Mouse (Mus musculus) cerebellum, adult 9-11 months (tissue): ENCODE measurements around the gene Bloc1s4.
A peak's percentile ranks its signal among the peaks of the same experiment; 100 is the strongest.

ENCODE experiments used
- DNase-seq: peaks from one replicate; pipeline ENCODE4 v3.0.0; 2022

Gene Bloc1s4

GRCm38 (mm10) chr5:36748536-36749061, at the start of gene Bloc1s4:
Gene Bloc1s4, minus strand, starts transcription at chr5:36748650.
- DNase-seq, result peak; percentile 91

GRCm38 (mm10) chr5:36797291-36797690, 48.8 kb upstream of the Bloc1s4 start:
- no peak for DNase-seq

- peak; percentile 95 for DNase-seq
Observed at GRCm38 (mm10) chr5:36796296-36797014, 48.0 kb upstream of the Bloc1s4 start, which contains the start of gene Mrfap1. Gene Mrfap1, minus strand, starts transcription at chr5:36796772.

- DNase-seq, result peak; percentile 81
Observed at GRCm38 (mm10) chr5:36795647-36796295, 47.3 kb upstream of the Bloc1s4 start.

GRCm38 (mm10) chr5:36791861-36792260, 43.4 kb upstream of the Bloc1s4 start:
- DNase-seq, result no peak

GRCm38 (mm10) chr5:36786052-36786451, 37.6 kb upstream of the Bloc1s4 start:
- DNase-seq, result no peak

GRCm38 (mm10) chr5:36779512-36779911, 31.1 kb upstream of the Bloc1s4 start:
- no peak for DNase-seq

- DNase-seq, result no peak
Observed at GRCm38 (mm10) chr5:36778901-36779300, 30.5 kb upstream of the Bloc1s4 start.

GRCm38 (mm10) chr5:36777186-36777585, 28.7 kb upstream of the Bloc1s4 start:
- DNase-seq, result no peak

GRCm38 (mm10) chr5:36776021-36776575, 27.6 kb upstream of the Bloc1s4 start:
- no peak for DNase-seq

GRCm38 (mm10) chr5:36775317-36775716, 26.9 kb upstream of the Bloc1s4 start:
- no peak for DNase-seq

- DNase-seq, result no peak
Observed at GRCm38 (mm10) chr5:36772586-36772985, 24.1 kb upstream of the Bloc1s4 start.

- DNase-seq, result no peak
Observed at GRCm38 (mm10) chr5:36769603-36770002, 21.2 kb upstream of the Bloc1s4 start.

GRCm38 (mm10) chr5:36766958-36767703, 18.7 kb upstream of the Bloc1s4 start:
- peak; percentile 68 for DNase-seq

- DNase-seq, result no peak
Observed at GRCm38 (mm10) chr5:36759848-36760247, 11.4 kb upstream of the Bloc1s4 start.

GRCm38 (mm10) chr5:36757033-36757432, 8.6 kb upstream of the Bloc1s4 start:
- no peak for DNase-seq

GRCm38 (mm10) chr5:36750119-36751078, 1.9 kb upstream of the Bloc1s4 start:
- DNase-seq, result no peak

- no peak for DNase-seq
Observed at GRCm38 (mm10) chr5:36747794-36748535, 485 bp downstream of the Bloc1s4 start.

- no peak for DNase-seq
Observed at GRCm38 (mm10) chr5:36747071-36747470, 1.4 kb downstream of the Bloc1s4 start.

- peak; percentile 78 for DNase-seq
Observed at GRCm38 (mm10) chr5:36742126-36742848, 6.2 kb downstream of the Bloc1s4 start.
